ENCODE assay signal across 25 mouse cellular contexts in genomic region chr4:92054899-92055298, GRCm38 (mm10).
"Had no signal": no experiment of that assay in that cellular context is flagged by ENCODE, and none has a peak within 500 bp of the region (broad histone marks: within the 10 kb centered on the region; RNA-seq: fewer than 3 reads in every experiment).

No protein-coding gene starts in this region.

- H3K9me3 ChIP-seq: embryonic facial prominence, embryonic 10.5 days; embryonic facial prominence, embryonic 12.5 days; embryonic facial prominence, embryonic 13.5 days; embryonic facial prominence, embryonic 15.5 days; forebrain, embryonic 10.5 days; forebrain, embryonic 12.5 days; forebrain, embryonic 13.5 days; forebrain, embryonic 15.5 days; heart, embryonic 10.5 days had no signal

- H3K4me3 ChIP-seq: embryonic facial prominence, embryonic 10.5 days; embryonic facial prominence, embryonic 12.5 days; embryonic facial prominence, embryonic 13.5 days; embryonic facial prominence, embryonic 15.5 days; erythroblast, embryonic 14.5 days; forebrain, embryonic 10.5 days; forebrain, embryonic 12.5 days; forebrain, embryonic 13.5 days; forebrain, embryonic 15.5 days; gastrocnemius, adult 2 months; heart, adult 2 months; heart, embryonic 10.5 days had no signal

- H3K9ac ChIP-seq: embryonic facial prominence, embryonic 12.5 days; embryonic facial prominence, embryonic 13.5 days; embryonic facial prominence, embryonic 15.5 days; forebrain, embryonic 12.5 days; forebrain, embryonic 13.5 days; forebrain, embryonic 15.5 days; forebrain, postnatal 0 days had no signal

- H3K4me1 ChIP-seq: embryonic facial prominence, embryonic 10.5 days; embryonic facial prominence, embryonic 12.5 days; embryonic facial prominence, embryonic 13.5 days; embryonic facial prominence, embryonic 15.5 days; forebrain, embryonic 10.5 days; forebrain, embryonic 12.5 days; forebrain, embryonic 13.5 days; forebrain, embryonic 15.5 days; heart, embryonic 10.5 days had no signal

- DNase-seq: cerebellum, adult 9-11 months; cerebellum, postnatal 10 days; cerebellum, postnatal 14 days; cerebellum, postnatal 25 days; cerebellum, postnatal 36 days; embryo, embryonic 11 days; forebrain, postnatal 0 days; gastrocnemius, adult 2 months; gastrocnemius, postnatal 10 days; gastrocnemius, postnatal 14 days; gastrocnemius, postnatal 25 days; gastrocnemius, postnatal 36 days; heart, adult 11 months; heart, adult 18-20 months; heart, adult 2 months had no signal

- H3K27ac ChIP-seq: embryonic facial prominence, embryonic 10.5 days; embryonic facial prominence, embryonic 12.5 days; embryonic facial prominence, embryonic 13.5 days; embryonic facial prominence, embryonic 15.5 days; forebrain, embryonic 10.5 days; forebrain, embryonic 12.5 days; forebrain, embryonic 13.5 days; forebrain, embryonic 15.5 days; gastrocnemius, adult 2 months; heart, adult 2 months; heart, embryonic 10.5 days had no signal

- H3K27me3 ChIP-seq: embryonic facial prominence, embryonic 12.5 days; embryonic facial prominence, embryonic 13.5 days; embryonic facial prominence, embryonic 15.5 days; forebrain, embryonic 12.5 days; forebrain, embryonic 13.5 days; forebrain, embryonic 15.5 days had no signal

- H3K36me3 ChIP-seq: embryonic facial prominence, embryonic 10.5 days; embryonic facial prominence, embryonic 12.5 days; embryonic facial prominence, embryonic 13.5 days; embryonic facial prominence, embryonic 15.5 days; forebrain, embryonic 10.5 days; forebrain, embryonic 12.5 days; forebrain, embryonic 15.5 days; heart, embryonic 10.5 days had no signal
